Mouse (Mus musculus) liver, embryonic 11.5 days (tissue): ENCODE results near the gene Gpr162. TPM values are rescaled to one million over a fixed set of nuclear protein-coding genes. Genes with fewer than 3 reads are reported as not detected.

Experiments
- ATAC-seq: fragments of 200-750 bp; cut with Nextera tagmentation; replicated peaks from 2 replicates; pipeline ENCODE4 v1.8.0; 2017; ENCODE audit warnings: moderate number of reproducible peaks, mild to moderate bottlenecking, moderate TSS enrichment, moderate library complexity; ENCODE audit not compliant: low FRiP score
- DNase-seq: peaks from one replicate; pipeline ENCODE4 v3.0.0-alpha.2; 2017; ENCODE audit warnings: low spot score
- H3K27ac ChIP-seq: fragments of 300-500 bp; sonication (generic); 2 replicates; pipeline ENCODE4 v1.5.1; 2014; ENCODE audit warnings: mild to moderate bottlenecking, low read depth, low read length, control low read depth
- H3K27me3 ChIP-seq: fragments of 300-500 bp; sonication (generic); replicated peaks from 2 replicates; pipeline ENCODE4 v1.6.1; 2014; ENCODE audit warnings: low read length, mixed read lengths; ENCODE audit not compliant: control insufficient read depth, insufficient read depth
- H3K36me3 ChIP-seq: fragments of 300-500 bp; sonication (generic); 2 replicates; pipeline ENCODE4 v1.6.1; 2014; ENCODE audit warnings: mild to moderate bottlenecking, low read length, moderate library complexity, mixed read lengths; ENCODE audit not compliant: control insufficient read depth, insufficient read depth
- H3K4me1 ChIP-seq: fragments of 300-500 bp; sonication (generic); replicated peaks from 2 replicates; pipeline ENCODE4 v1.6.1; 2014; ENCODE audit warnings: low read length, mixed read lengths; ENCODE audit not compliant: control insufficient read depth, insufficient read depth
- H3K4me2 ChIP-seq: fragments of 300-500 bp; sonication (generic); 2 replicates; pipeline ENCODE4 v1.6.1; 2014; ENCODE audit warnings: mild to moderate bottlenecking, control low read depth, moderate library complexity
- H3K4me3 ChIP-seq: fragments of 300-500 bp; sonication (generic); 2 replicates; pipeline ENCODE4 v1.5.1; 2014; ENCODE audit warnings: low read depth, low read length, control low read depth
- H3K9ac ChIP-seq: fragments of 300-500 bp; sonication (generic); 2 replicates; pipeline ENCODE4 v1.6.1; 2014; ENCODE audit warnings: low read depth, low read length, control low read depth
- H3K9me3 ChIP-seq: fragments of 300-500 bp; sonication (generic); 2 replicates; pipeline ENCODE4 v1.6.1; 2016; ENCODE audit warnings: low read length, inconsistent platforms, mixed read lengths; ENCODE audit not compliant: control insufficient read depth
- whole genome bisulfite sequencing: fragments of 180-500 bp; shearing (Covaris S2); extraction: QIAGEN DNeasy Blood & Tissue Kit; methylation state at CpG from one replicate; pipeline ENCODE4 v1.1.7; 2014; 5-methylcytosine and 5-hydroxymethylcytosine counted together
- polyA plus RNA-seq: library from polyadenylated mRNA; unstranded; fragments of >200 nt; fragmentation: Nextera tagmentation; extraction: Ambion mirVana; gene quantifications from 2 replicates; pipeline ENCODE4 v1.2.1, GENCODE M21; 2014

Gene Gpr162
- polyA plus RNA-seq, 1 experiment from 2014 or later: 0.32 TPM

GRCm38 (mm10) chr6:124857840-124858530 lies 5.8 kb downstream of the Gpr162 start:
- DNase-seq: no peak
- no peak overlapping the region for H3K27ac ChIP-seq
- peak overlapping the region; percentile 57 for H3K4me3 ChIP-seq
- H3K36me3 ChIP-seq: no peaks in the 10 kb centered on the region
- H3K9me3 ChIP-seq: no peaks in the 10 kb centered on the region
- no peak for ATAC-seq
- H3K4me2 ChIP-seq: peak overlapping the region; percentile 80
- H3K9ac ChIP-seq: no peak overlapping the region
- H3K4me1 ChIP-seq: no peaks in the 10 kb centered on the region; the same call in 1 of the 2 replicates
- peaks cover 79% of the 10 kb centered on the region for H3K27me3 ChIP-seq
- WGBS: 30% methylated on average over 26 of the region's 26 CpGs

- peak within 1 kb of the TSS; percentile 80 for H3K4me2 ChIP-seq
- H3K4me1 ChIP-seq: no peaks in the 10 kb centered on the region; the same call in 1 of the 2 replicates
- H3K36me3 ChIP-seq: no peaks in the 10 kb centered on the region
- no peaks in the 10 kb centered on the region for H3K9me3 ChIP-seq
- WGBS: under 1% methylated on average over 78 of the region's 86 CpGs
- H3K27me3 ChIP-seq: peaks cover 71% of the 10 kb centered on the region
- peak within 1 kb of the TSS; percentile 57 for H3K4me3 ChIP-seq
- peak within 1 kb of the TSS; percentile 63 for H3K9ac ChIP-seq
- peak; percentile 69 for ATAC-seq
- H3K27ac ChIP-seq: peak within 1 kb of the TSS; percentile 78
- DNase-seq: peak; percentile 82
Observed at GRCm38 (mm10) chr6:124856916-124857839, 6.6 kb downstream of the Gpr162 start, which contains the start of gene P3h3. P3h3 (minus strand) TSS chr6:124857752.

- Histone ChIP-seq H3K4me1 (no peaks in the 10 kb centered on the region; the same call in 1 of the 2 replicates), H3K4me2 (peak overlapping the region; percentile 80), H3K27me3 (peaks cover 63% of the 10 kb centered on the region), H3K27ac (peak overlapping the region; percentile 78; the same call in 1 of the 2 replicates), H3K9me3 (no peaks in the 10 kb centered on the region), H3K36me3 (no peaks in the 10 kb centered on the region), H3K4me3 (peak overlapping the region; percentile 57), H3K9ac (no peak overlapping the region; the same call in 1 of the 2 replicates)
- ATAC-seq (no peak), DNase-seq (no peak)
- 17% methylated on average over 14 of the region's 14 CpGs for WGBS
Observed at GRCm38 (mm10) chr6:124856321-124856720, 7.5 kb downstream of the Gpr162 start.

- H3K4me3 ChIP-seq: no peak overlapping the region
- H3K9me3 ChIP-seq: no peaks in the 10 kb centered on the region
- H3K9ac ChIP-seq: no peak overlapping the region
- peaks cover 47% of the 10 kb centered on the region for H3K27me3 ChIP-seq
- no peaks in the 10 kb centered on the region for H3K36me3 ChIP-seq
- DNase-seq (no peak), ATAC-seq (no peak)
- no peaks in the 10 kb centered on the region; the same call in 1 of the 2 replicates for H3K4me1 ChIP-seq
- 55% methylated on average over 12 of the region's 12 CpGs for WGBS
- no peak overlapping the region for H3K27ac ChIP-seq
- no peak overlapping the region for H3K4me2 ChIP-seq
Observed at GRCm38 (mm10) chr6:124854647-124855046, 9.1 kb downstream of the Gpr162 start.

- no peaks in the 10 kb centered on the region for H3K36me3 ChIP-seq
- DNase-seq: no peak
- no peak overlapping the region for H3K4me2 ChIP-seq
- H3K4me1 ChIP-seq: peaks cover 3% of the 10 kb centered on the region
- no peak overlapping the region for H3K27ac ChIP-seq
- no peaks in the 10 kb centered on the region for H3K9me3 ChIP-seq
- WGBS: 46% methylated on average over 8 of the region's 8 CpGs
- peaks cover 6% of the 10 kb centered on the region for H3K27me3 ChIP-seq
- no peak overlapping the region for H3K4me3 ChIP-seq
- H3K9ac ChIP-seq: no peak overlapping the region
- no peak for ATAC-seq
Observed at GRCm38 (mm10) chr6:124850535-124850934, 13.2 kb downstream of the Gpr162 start.

- peak; percentile 92 for DNase-seq
- H3K27me3 ChIP-seq: no peaks in the 10 kb centered on the region
- no peak overlapping the region for H3K4me3 ChIP-seq
- H3K4me2 ChIP-seq: no peak overlapping the region
- WGBS: 13% methylated on average over 9 of the region's 9 CpGs
- no peaks in the 10 kb centered on the region for H3K9me3 ChIP-seq
- H3K9ac ChIP-seq: no peak overlapping the region
- ATAC-seq: peak; percentile 63; the same call in 1 of the 2 replicates
- H3K27ac ChIP-seq: no peak overlapping the region
- no peaks in the 10 kb centered on the region; the same call in 1 of the 2 replicates for H3K36me3 ChIP-seq
- peaks cover 3% of the 10 kb centered on the region for H3K4me1 ChIP-seq
Observed at GRCm38 (mm10) chr6:124847305-124847704, 16.5 kb downstream of the Gpr162 start.

GRCm38 (mm10) chr6:124840241-124841167 lies 23.3 kb downstream of the Gpr162 start, which contains the start of gene Gnb3:
Gnb3 (minus strand) TSS chr6:124840275.
- Histone ChIP-seq H3K9me3 (no peaks in the 10 kb centered on the region), H3K4me3 (no peak within 1 kb of the TSS), H3K27me3 (no peaks in the 10 kb centered on the region; the same call in 1 of the 2 replicates), H3K4me2 (peak within 1 kb of the TSS; percentile 14), H3K4me1 (peaks cover 10% of the 10 kb centered on the region), H3K36me3 (no peaks in the 10 kb centered on the region; the same call in 1 of the 2 replicates), H3K9ac (peak within 1 kb of the TSS; percentile 25), H3K27ac (no peak within 1 kb of the TSS)
- no peak for DNase-seq
- 28% methylated on average over 15 of the region's 15 CpGs for WGBS
- no peak for ATAC-seq

- H3K4me3 ChIP-seq: no peak overlapping the region
- H3K9me3 ChIP-seq: no peaks in the 10 kb centered on the region
- no peak overlapping the region for H3K27ac ChIP-seq
- ATAC-seq: no peak
- no peak for DNase-seq
- peaks cover 10% of the 10 kb centered on the region for H3K4me1 ChIP-seq
- H3K36me3 ChIP-seq: no peaks in the 10 kb centered on the region; the same call in none of the 2 replicates
- WGBS: 11% methylated on average over 8 of the region's 8 CpGs
- H3K4me2 ChIP-seq: peak overlapping the region; percentile 14
- peak overlapping the region; percentile 25 for H3K9ac ChIP-seq
- no peaks in the 10 kb centered on the region; the same call in 1 of the 2 replicates for H3K27me3 ChIP-seq
Observed at GRCm38 (mm10) chr6:124839805-124840204, 24.0 kb downstream of the Gpr162 start.
